Mouse (Mus musculus): ENCODE measurements around the gene Etv5. TPM values are rescaled to one million over a fixed set of nuclear protein-coding genes. Genes with fewer than 3 reads are reported as not detected.

The Etv5 gene
- total RNA-seq (2014; fragmentation: Nextera tagmentation), result 15.6 and 31.6 TPM in 2 replicates
- total RNA-seq (2017), result 15.2 and 18.0 TPM in 2 replicates
- 84.7 and 97.9 TPM in 2 replicates for polyA plus RNA-seq (2012)

DNA sequence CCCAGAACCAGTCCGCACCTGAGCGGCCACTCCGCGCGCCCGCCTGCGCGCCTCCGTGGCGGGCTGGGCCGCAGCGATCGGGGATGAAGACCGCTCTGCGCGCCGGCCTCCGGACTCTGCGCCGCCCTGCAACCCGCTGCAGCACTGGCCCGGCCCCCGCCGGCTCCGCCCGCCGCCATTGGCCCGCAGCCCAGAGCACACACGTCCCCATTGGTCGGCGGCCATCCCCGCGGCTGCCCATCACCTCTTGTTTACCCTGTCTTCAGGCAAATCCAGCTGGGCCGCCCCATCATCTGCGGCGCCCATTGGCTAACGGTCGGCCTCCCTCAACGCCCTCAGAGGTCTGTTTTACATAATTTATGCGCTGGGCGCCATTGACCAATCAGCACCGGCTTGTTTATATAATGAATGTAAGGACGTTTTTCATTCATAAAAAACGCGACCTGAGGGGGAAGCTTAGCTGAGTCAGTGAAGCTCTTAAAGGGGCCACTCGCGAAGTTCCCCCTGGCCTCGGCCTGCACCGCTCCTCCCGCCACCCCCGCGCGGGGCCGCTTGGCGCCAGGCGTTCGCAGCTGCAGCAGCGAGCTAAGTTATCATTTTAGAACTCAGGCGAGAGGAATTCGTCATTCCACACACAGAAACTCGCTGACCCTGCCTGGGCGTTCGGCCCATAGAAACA is at the start of gene Etv5:
Etv5 (minus strand) TSS at position 221 of the 679 bp plus-strand sequence.
- H3K27me3 ChIP-seq (ENCODE audit: insufficient read depth, low read length), result no peaks in the 10 kb centered on the region
- ATAC-seq (ENCODE audit: extremely low read depth, insufficient number of reproducible peaks, low FRiP score, poor library complexity, severe bottlenecking), result peak; percentile 97
- TF ChIP-seq GATA1 (IDR thresholded peaks at IDR 0.05; ENCODE audit: borderline replicate concordance, low read length) (no peak), TAL1 (conservative IDR thresholded peaks at IDR 0.05; ENCODE audit: low read depth, low read length) (no peak), POLR2AphosphoS5 (IDR thresholded peaks at IDR 0.05; ENCODE audit: insufficient replicate concordance, low read depth, low read length) (no peak), GATA2 (IDR thresholded peaks at IDR 0.05; ENCODE audit: borderline replicate concordance, low read depth, low read length) (no peak), CTCF (IDR thresholded peaks at IDR 0.05; ENCODE audit: low read depth, low read length) (no peak)
- H3K4me1 ChIP-seq (ENCODE audit: insufficient read depth, low read depth, low read length), result peaks cover 31% of the 10 kb centered on the region
- peak; percentile 100 for DNase-seq (ENCODE audit: low spot score)
- peaks cover 10% of the 10 kb centered on the region for H3K36me3 ChIP-seq (replicated peaks)
- peak within 1 kb of the TSS; percentile 83 for H3K4me3 ChIP-seq (ENCODE audit: low read depth, low read length)
- no peaks in the 10 kb centered on the region for H3K9me3 ChIP-seq (replicated peaks)

DNA sequence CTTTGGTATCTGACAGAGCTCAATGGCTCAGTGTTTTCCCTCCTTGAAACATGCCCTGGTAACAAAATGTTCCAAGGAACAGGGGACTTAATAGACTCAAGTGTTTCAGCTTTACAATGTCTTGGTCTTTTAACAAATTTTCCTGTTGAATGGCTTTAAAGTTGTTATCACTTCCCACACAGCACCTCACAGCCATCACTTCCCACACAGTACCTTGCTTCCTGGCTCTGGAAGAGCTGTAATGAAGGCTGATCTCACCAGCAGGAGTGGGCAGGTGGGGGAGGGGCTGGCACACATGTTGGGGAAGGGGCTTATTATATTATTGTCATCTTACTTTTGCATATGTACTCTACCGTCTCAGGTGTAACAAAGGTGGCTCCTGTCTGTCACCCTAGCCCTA is 44.4 kb upstream of the Etv5 start:
- H3K4me3 ChIP-seq (ENCODE audit: low read depth, low read length), result no peak overlapping the region
- no peak for ATAC-seq (ENCODE audit: extremely low read depth, insufficient number of reproducible peaks, low FRiP score, poor library complexity, severe bottlenecking)

DNA sequence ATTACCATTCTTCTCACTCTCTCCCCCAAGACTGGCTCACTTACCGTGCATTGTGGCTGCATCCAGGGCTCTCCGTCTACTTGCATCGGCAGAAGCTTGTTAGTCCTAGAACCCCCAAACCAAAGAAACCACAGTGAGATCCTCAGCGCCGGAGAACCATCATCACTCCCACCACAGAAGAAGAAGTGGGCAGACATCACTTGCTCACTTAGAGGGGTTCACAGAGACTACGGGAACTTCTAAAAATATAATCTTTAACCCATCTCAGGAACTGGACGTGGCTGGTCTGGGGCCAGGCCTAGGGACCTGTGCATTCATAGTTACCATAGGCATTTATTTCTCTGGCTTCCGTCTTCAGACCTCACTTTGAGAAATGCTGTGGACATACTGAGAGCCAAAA is 39.8 kb upstream of the Etv5 start:
- H3K36me3 ChIP-seq (replicated peaks), result no peaks in the 10 kb centered on the region
- no peaks in the 10 kb centered on the region for H3K4me1 ChIP-seq (ENCODE audit: insufficient read depth, low read depth, low read length)
- ATAC-seq (ENCODE audit: extremely low read depth, insufficient number of reproducible peaks, low FRiP score, poor library complexity, severe bottlenecking) (no peak), DNase-seq (ENCODE audit: low spot score) (no peak)
- TF ChIP-seq POLR2AphosphoS5 (IDR thresholded peaks at IDR 0.05; ENCODE audit: insufficient replicate concordance, low read depth, low read length) (no peak), GATA1 (IDR thresholded peaks at IDR 0.05; ENCODE audit: borderline replicate concordance, low read length) (no peak), GATA2 (IDR thresholded peaks at IDR 0.05; ENCODE audit: borderline replicate concordance, low read depth, low read length) (no peak), CTCF (IDR thresholded peaks at IDR 0.05; ENCODE audit: low read depth, low read length) (no peak), TAL1 (conservative IDR thresholded peaks at IDR 0.05; ENCODE audit: low read depth, low read length) (no peak)
- H3K27me3 ChIP-seq (ENCODE audit: insufficient read depth, low read length), result no peaks in the 10 kb centered on the region
- no peaks in the 10 kb centered on the region; the same call in 1 of the 2 replicates for H3K9me3 ChIP-seq (replicated peaks)
- no peak overlapping the region for H3K4me3 ChIP-seq (ENCODE audit: low read depth, low read length)

More for the DNA sequence above, 44.4 kb upstream of the Etv5 start:
- Histone ChIP-seq H3K36me3 (replicated peaks) (no peaks in the 10 kb centered on the region), H3K27me3 (ENCODE audit: insufficient read depth, low read length) (no peaks in the 10 kb centered on the region), H3K4me1 (ENCODE audit: insufficient read depth, low read depth, low read length) (no peaks in the 10 kb centered on the region), H3K9me3 (replicated peaks) (no peaks in the 10 kb centered on the region)
- TF ChIP-seq GATA1 (IDR thresholded peaks at IDR 0.05; ENCODE audit: borderline replicate concordance, low read length), result no peak
- no peak for TF ChIP-seq POLR2AphosphoS5 (IDR thresholded peaks at IDR 0.05; ENCODE audit: insufficient replicate concordance, low read depth, low read length)
- no peak for TF ChIP-seq GATA2 (IDR thresholded peaks at IDR 0.05; ENCODE audit: borderline replicate concordance, low read depth, low read length)
- no peak for TF ChIP-seq CTCF (IDR thresholded peaks at IDR 0.05; ENCODE audit: low read depth, low read length)
- no peak for TF ChIP-seq TAL1 (conservative IDR thresholded peaks at IDR 0.05; ENCODE audit: low read depth, low read length)
- no peak for DNase-seq (ENCODE audit: low spot score)

DNA sequence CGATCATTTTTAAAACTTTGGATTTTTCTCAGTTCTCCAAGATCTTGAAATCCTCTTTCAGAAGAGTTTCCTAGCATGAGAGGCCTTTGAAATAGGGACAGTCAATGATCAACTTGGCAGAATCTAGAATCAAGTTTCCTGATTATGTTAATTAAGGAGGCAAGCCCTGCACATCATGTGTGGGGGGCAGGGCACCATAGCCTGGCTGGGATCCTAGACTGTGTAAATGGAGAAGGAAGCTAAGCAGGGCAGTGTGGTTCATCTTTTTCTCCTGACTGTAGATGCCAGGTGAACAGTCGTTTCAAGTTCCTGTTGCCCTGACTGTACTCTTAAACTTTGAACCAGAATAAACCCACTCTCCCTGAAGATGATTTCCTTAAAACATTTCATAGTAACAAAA is 32.2 kb upstream of the Etv5 start:
- DNase-seq (ENCODE audit: low spot score) (no peak), ATAC-seq (ENCODE audit: extremely low read depth, insufficient number of reproducible peaks, low FRiP score, poor library complexity, severe bottlenecking) (no peak)
- peaks cover 15% of the 10 kb centered on the region for H3K27me3 ChIP-seq (ENCODE audit: insufficient read depth, low read length)
- no peak overlapping the region for H3K4me3 ChIP-seq (ENCODE audit: low read depth, low read length)
- H3K36me3 ChIP-seq (replicated peaks), result no peaks in the 10 kb centered on the region
- H3K9me3 ChIP-seq (replicated peaks), result no peaks in the 10 kb centered on the region; the same call in 1 of the 2 replicates
- no peak for TF ChIP-seq POLR2AphosphoS5 (IDR thresholded peaks at IDR 0.05; ENCODE audit: insufficient replicate concordance, low read depth, low read length)
- no peak for TF ChIP-seq GATA2 (IDR thresholded peaks at IDR 0.05; ENCODE audit: borderline replicate concordance, low read depth, low read length)
- no peak for TF ChIP-seq CTCF (IDR thresholded peaks at IDR 0.05; ENCODE audit: low read depth, low read length)
- no peak for TF ChIP-seq GATA1 (IDR thresholded peaks at IDR 0.05; ENCODE audit: borderline replicate concordance, low read length)
- no peak for TF ChIP-seq TAL1 (conservative IDR thresholded peaks at IDR 0.05; ENCODE audit: low read depth, low read length)
- no peaks in the 10 kb centered on the region for H3K4me1 ChIP-seq (ENCODE audit: insufficient read depth, low read depth, low read length)

DNA sequence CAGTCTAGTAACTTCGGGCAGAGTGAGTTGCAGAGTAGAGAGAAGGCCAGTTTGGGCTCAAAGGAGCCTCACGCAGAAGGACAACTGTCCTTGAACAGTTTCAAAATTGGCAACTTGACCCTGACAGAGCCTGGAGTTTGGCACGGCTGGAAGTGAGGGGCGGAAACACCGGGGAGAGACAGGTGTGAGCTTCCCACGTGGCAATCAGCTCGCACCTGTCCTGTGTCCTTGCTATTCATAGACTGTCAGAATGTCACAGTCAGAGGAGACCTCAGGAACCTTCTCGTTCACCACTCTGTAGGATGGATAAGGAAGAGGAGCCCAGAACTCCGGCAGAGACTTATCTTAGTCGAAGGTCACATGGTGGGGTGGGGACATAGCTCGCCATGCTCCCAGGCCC is 29.9 kb upstream of the Etv5 start:
- no peaks in the 10 kb centered on the region for H3K9me3 ChIP-seq (replicated peaks)
- ATAC-seq (ENCODE audit: extremely low read depth, insufficient number of reproducible peaks, low FRiP score, poor library complexity, severe bottlenecking), result no peak
- peaks cover 24% of the 10 kb centered on the region for H3K27me3 ChIP-seq (ENCODE audit: insufficient read depth, low read length)
- H3K36me3 ChIP-seq (replicated peaks), result no peaks in the 10 kb centered on the region
- no peak for DNase-seq (ENCODE audit: low spot score)
- no peak overlapping the region for H3K4me3 ChIP-seq (ENCODE audit: low read depth, low read length)
- no peaks in the 10 kb centered on the region for H3K4me1 ChIP-seq (ENCODE audit: insufficient read depth, low read depth, low read length)
- TF ChIP-seq POLR2AphosphoS5 (IDR thresholded peaks at IDR 0.05; ENCODE audit: insufficient replicate concordance, low read depth, low read length), result no peak
- TF ChIP-seq GATA1 (IDR thresholded peaks at IDR 0.05; ENCODE audit: borderline replicate concordance, low read length), result no peak

DNA sequence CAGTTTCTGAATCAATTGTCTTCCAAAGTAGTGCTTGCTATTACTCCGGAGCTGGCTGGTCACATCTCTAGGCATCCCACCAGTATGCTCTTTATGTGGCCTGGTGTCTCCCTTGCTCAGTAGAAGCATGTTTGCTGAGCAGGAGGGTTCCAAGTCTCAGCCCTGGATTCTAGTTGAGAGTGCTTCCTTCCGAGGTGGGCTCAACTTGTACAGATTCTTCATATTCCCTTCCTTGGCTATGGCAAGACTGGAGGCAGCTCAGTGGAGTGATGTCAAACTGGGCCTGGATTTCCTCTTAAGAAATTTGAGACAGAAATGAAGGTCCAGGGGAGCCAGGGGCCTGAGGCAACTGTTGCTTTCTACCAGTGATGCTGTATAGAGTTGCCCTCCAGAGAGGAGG is 27.6 kb upstream of the Etv5 start:
- Histone ChIP-seq H3K4me1 (ENCODE audit: insufficient read depth, low read depth, low read length) (no peaks in the 10 kb centered on the region), H3K36me3 (replicated peaks) (no peaks in the 10 kb centered on the region), H3K9me3 (replicated peaks) (no peaks in the 10 kb centered on the region), H3K4me3 (ENCODE audit: low read depth, low read length) (no peak overlapping the region), H3K27me3 (ENCODE audit: insufficient read depth, low read length) (peaks cover 20% of the 10 kb centered on the region)
- no peak for DNase-seq (ENCODE audit: low spot score)
- TF ChIP-seq POLR2AphosphoS5 (IDR thresholded peaks at IDR 0.05; ENCODE audit: insufficient replicate concordance, low read depth, low read length) (no peak), GATA1 (IDR thresholded peaks at IDR 0.05; ENCODE audit: borderline replicate concordance, low read length) (no peak), GATA2 (IDR thresholded peaks at IDR 0.05; ENCODE audit: borderline replicate concordance, low read depth, low read length) (no peak), CTCF (IDR thresholded peaks at IDR 0.05; ENCODE audit: low read depth, low read length) (no peak), TAL1 (conservative IDR thresholded peaks at IDR 0.05; ENCODE audit: low read depth, low read length) (no peak)
- no peak for ATAC-seq (ENCODE audit: extremely low read depth, insufficient number of reproducible peaks, low FRiP score, poor library complexity, severe bottlenecking)

All from G1E (cell line).